Mouse (Mus musculus) cerebellum, adult 2 months (tissue): ENCODE results near the gene Fam83b.

Experiments
- CTCF ChIP-seq: fragments of 200-500 bp; IDR thresholded peaks from 2 replicates; pipeline ENCODE4 v1.5.1; 2011; ENCODE audit warnings: low read depth, mild to moderate bottlenecking, control low read depth, low read length, moderate library complexity, borderline replicate concordance; ENCODE audit not compliant: insufficient read depth
- POLR2A ChIP-seq: fragments of 200-500 bp; IDR thresholded peaks from 2 replicates; pipeline ENCODE4 v1.6.1; 2011; ENCODE audit warnings: low read length, control low read depth, borderline replicate concordance; ENCODE audit not compliant: insufficient read depth

DNA sequence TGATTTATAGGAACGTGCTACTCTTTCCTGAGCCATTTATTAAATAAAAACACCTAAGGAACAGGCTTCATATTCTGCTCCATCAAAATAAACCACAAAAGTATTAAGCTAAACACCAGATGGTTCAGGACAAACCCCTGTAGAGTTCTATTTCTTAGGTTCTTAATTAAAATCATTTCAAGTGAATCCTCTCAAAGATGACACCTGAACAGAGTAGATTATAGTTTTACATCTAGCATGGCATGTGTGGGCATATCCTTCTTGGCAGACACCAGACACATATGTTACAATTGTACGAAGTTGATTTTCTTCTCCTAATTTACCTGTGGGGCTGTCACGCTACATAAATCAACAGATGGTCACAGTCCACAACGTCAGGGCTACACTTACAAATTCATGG is 35.5 kb downstream of the Fam83b start:
- TF ChIP-seq POLR2A (no peak), CTCF (no peak)
